Mouse (Mus musculus): ENCODE measurements around the gene Gys1. TPM values are rescaled to one million over a fixed set of nuclear protein-coding genes. Genes with fewer than 3 reads are reported as not detected.

Gene Gys1
- polyA plus RNA-seq, 1 experiment = 9.5 TPM

DNA sequence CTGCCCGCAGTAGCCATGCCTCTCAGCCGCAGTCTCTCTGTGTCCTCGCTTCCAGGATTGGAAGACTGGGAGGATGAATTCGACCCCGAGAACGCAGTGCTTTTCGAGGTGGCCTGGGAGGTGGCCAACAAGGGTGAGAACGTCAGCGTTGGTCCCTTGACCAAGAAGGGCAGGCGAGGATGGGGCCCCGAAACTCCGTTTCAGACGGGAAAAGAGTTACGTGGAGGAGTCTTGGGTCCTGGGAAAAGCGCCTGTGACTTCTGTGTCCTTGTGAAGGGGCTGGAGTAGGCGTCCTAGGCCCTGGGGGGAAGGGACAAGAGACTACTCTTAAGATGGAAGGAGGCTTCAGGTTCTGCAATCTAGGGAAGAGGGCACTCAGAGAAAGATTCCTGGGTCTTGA, 394 bp downstream of the Gys1 start:
- TF ChIP-seq CTCF (IDR thresholded peaks at IDR 0.05; ENCODE audit: extremely low read depth, insufficient read length, insufficient replicate concordance, low read depth, low read length) = no peak
- TF ChIP-seq POLR2A (IDR thresholded peaks at IDR 0.05; ENCODE audit: low read depth, low read length) = no peak; the same call in 1 of the 2 replicates
- 0 out of 2 replicates have a peak, but pooled peaks cover 2% of the 10 kb centered on the region for H3K36me3 ChIP-seq (ENCODE audit: control insufficient read depth, insufficient read depth, low read length)
- peak overlapping the region; percentile 80 for H3K4me3 ChIP-seq (ENCODE audit: low read depth, low read length)
- H3K4me1 ChIP-seq (ENCODE audit: control insufficient read depth, insufficient read depth, insufficient read length, low read length) = peaks cover 19% of the 10 kb centered on the region
- no peaks in the 10 kb centered on the region for H3K27me3 ChIP-seq (ENCODE audit: control insufficient read depth, insufficient read depth, low read length)
- WGBS = 1% methylated on average over 16 of the region's 16 CpGs
- H3K27ac ChIP-seq (ENCODE audit: insufficient read depth, low read depth, low read length) = peak overlapping the region; percentile 51

DNA sequence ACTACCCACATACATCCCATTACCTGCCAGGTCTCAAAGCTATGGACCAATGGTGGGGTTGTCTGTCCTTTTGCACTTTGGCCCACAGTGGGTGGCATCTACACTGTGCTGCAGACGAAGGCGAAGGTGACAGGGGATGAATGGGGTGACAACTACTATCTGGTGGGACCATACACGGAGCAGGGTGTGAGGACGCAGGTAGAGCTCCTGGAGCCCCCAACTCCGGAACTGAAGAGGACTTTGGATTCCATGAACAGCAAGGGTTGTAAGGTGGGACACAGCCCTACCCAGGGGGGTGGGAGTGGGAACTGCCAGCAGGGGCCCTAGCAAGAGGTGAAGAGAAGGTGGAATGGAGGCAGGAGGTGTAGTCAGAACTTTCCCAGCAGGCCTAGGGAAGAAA, 1.8 kb downstream of the Gys1 start:
- Histone ChIP-seq H3K27ac (ENCODE audit: insufficient read depth, low read depth, low read length) (no peak overlapping the region), H3K4me1 (ENCODE audit: control insufficient read depth, insufficient read depth, insufficient read length, low read length) (peaks cover 15% of the 10 kb centered on the region), H3K36me3 (ENCODE audit: control insufficient read depth, insufficient read depth, low read length) (peaks cover 5% of the 10 kb centered on the region; the same call in 1 of the 2 replicates), H3K27me3 (ENCODE audit: control insufficient read depth, insufficient read depth, low read length) (no peaks in the 10 kb centered on the region), H3K4me3 (ENCODE audit: low read depth, low read length) (no peak overlapping the region)
- no peak for TF ChIP-seq CTCF (IDR thresholded peaks at IDR 0.05; ENCODE audit: extremely low read depth, insufficient read length, insufficient replicate concordance, low read depth, low read length)
- no peak for TF ChIP-seq POLR2A (IDR thresholded peaks at IDR 0.05; ENCODE audit: low read depth, low read length)
- 96% methylated on average over 5 of the region's 5 CpGs for WGBS

DNA sequence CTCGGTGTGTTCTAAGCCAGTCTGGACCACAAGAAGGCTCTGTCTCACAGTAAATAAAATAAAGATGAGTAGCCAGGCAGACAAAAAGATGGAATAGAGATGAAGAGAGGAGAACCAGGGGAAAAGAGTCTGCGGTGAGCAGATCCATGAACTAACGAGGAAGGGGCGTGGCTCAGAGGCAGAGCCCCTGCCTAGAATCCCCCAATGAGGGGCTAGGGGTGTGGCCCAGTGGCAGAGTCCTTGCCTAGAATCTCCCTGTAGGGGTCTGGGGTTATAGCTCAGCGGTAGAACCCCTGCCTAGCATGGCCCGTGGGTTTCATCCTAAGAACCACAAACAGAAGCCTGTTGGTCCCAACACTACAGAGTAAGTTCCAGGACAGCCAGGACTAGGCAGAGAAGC, 2.4 kb downstream of the Gys1 start:
- H3K27me3 ChIP-seq (ENCODE audit: control insufficient read depth, insufficient read depth, low read length) = no peaks in the 10 kb centered on the region
- H3K4me3 ChIP-seq (ENCODE audit: low read depth, low read length) = no peak overlapping the region
- no peak overlapping the region for H3K27ac ChIP-seq (ENCODE audit: insufficient read depth, low read depth, low read length)
- peaks cover 7% of the 10 kb centered on the region; the same call in 1 of the 2 replicates for H3K36me3 ChIP-seq (ENCODE audit: control insufficient read depth, insufficient read depth, low read length)
- 86% methylated on average over 6 of the region's 6 CpGs for WGBS
- TF ChIP-seq CTCF (IDR thresholded peaks at IDR 0.05; ENCODE audit: extremely low read depth, insufficient read length, insufficient replicate concordance, low read depth, low read length) = no peak
- no peak for TF ChIP-seq POLR2A (IDR thresholded peaks at IDR 0.05; ENCODE audit: low read depth, low read length)
- H3K4me1 ChIP-seq (ENCODE audit: control insufficient read depth, insufficient read depth, insufficient read length, low read length) = peaks cover 15% of the 10 kb centered on the region

DNA sequence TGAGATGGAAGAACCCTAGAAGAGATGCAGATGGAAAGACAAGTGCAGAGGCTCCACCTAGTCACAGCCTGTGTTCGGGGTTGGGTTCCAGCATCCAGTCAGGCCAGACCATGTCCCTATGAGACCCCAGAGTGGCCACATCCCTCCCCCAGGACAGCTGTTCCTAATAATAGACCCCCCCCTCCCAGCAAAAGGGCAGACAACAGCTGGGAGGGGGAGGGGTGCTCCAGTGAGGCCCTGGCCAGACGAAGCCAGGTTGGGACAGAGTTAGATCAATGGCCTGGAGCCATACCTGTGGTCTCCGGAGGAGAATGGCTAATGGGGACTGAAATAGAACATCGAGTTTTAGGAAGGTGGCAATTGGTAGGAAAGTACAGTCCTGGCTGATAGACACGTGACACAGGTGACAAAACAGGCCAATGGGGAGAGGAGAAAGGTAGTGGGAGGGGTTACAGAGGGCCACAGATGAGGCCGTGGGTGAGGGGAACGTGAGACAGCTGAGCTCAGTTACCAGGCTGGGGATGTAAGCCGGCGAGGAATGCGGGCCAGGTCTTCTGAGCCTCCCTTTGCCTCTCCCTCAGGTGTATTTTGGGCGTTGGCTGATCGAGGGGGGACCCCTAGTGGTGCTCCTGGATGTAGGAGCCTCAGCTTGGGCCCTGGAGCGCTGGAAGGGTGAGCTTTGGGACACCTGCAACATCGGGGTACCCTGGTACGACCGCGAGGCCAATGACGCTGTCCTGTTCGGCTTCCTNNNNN, 3.1 kb downstream of the Gys1 start, which contains the start of gene Ruvbl2:
Gene Ruvbl2, minus strand, starts transcription at position 576 of the 756 bp plus-strand sequence.
- Histone ChIP-seq H3K36me3 (ENCODE audit: control insufficient read depth, insufficient read depth, low read length) (peaks cover 8% of the 10 kb centered on the region), H3K27ac (ENCODE audit: insufficient read depth, low read depth, low read length) (no peak within 1 kb of the TSS), H3K4me3 (ENCODE audit: low read depth, low read length) (peak within 1 kb of the TSS; percentile 11; the same call in 1 of the 2 replicates), H3K27me3 (ENCODE audit: control insufficient read depth, insufficient read depth, low read length) (no peaks in the 10 kb centered on the region), H3K4me1 (ENCODE audit: control insufficient read depth, insufficient read depth, insufficient read length, low read length) (peaks cover 15% of the 10 kb centered on the region)
- TF ChIP-seq CTCF (IDR thresholded peaks at IDR 0.05; ENCODE audit: extremely low read depth, insufficient read length, insufficient replicate concordance, low read depth, low read length) (peak; percentile 36; the same call in 1 of the 2 replicates), POLR2A (IDR thresholded peaks at IDR 0.05; ENCODE audit: low read depth, low read length) (no peak)
- 39% methylated on average over 19 of the region's 19 CpGs for WGBS

DNA sequence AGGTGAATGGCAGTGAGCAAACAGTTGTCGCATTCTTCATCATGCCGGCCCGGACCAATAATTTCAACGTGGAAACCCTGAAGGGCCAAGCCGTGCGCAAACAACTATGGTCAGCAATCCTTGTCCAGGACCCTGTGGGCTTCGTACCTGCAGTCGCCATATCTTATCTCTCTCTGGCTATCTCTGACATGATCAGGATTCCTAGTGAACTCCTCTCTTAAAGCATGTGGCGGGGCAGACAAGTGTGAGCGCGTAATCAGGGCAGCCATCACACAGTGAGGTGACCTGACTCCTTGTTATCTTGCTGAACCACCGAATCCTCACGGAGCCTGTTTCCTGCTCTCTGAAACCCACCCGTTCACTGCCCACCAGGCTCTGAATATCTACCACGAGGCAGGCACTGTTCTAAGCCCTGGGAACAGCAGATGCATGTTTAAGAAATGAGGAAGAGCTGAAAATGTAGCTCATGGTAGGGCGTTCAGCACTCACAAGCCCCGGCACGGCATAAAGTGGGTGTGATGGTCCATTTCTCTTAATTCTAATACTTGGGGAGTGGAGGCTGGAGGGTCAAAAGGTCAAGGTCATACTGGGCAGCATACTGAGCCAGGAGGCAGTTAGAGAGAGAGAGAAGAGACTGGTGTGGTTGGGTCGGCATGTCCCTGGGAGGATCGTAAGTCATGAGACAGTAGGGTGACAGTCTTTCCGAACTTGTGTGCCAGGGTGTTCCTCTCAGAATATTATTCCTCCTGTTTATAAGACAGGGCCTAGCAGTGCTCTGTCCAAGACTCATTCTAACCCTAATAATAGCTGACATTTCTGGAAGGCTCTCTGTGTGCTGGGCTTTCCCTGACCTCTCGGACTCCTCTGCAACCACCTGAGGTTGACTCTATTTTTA, 9.1 kb downstream of the Gys1 start:
- Histone ChIP-seq H3K4me1 (ENCODE audit: control insufficient read depth, insufficient read depth, insufficient read length, low read length) (no peaks in the 10 kb centered on the region), H3K36me3 (ENCODE audit: control insufficient read depth, insufficient read depth, low read length) (peaks cover 10% of the 10 kb centered on the region), H3K27me3 (ENCODE audit: control insufficient read depth, insufficient read depth, low read length) (no peaks in the 10 kb centered on the region), H3K4me3 (ENCODE audit: low read depth, low read length) (no peak overlapping the region), H3K27ac (ENCODE audit: insufficient read depth, low read depth, low read length) (no peak overlapping the region)
- TF ChIP-seq CTCF (IDR thresholded peaks at IDR 0.05; ENCODE audit: extremely low read depth, insufficient read length, insufficient replicate concordance, low read depth, low read length) (no peak), POLR2A (IDR thresholded peaks at IDR 0.05; ENCODE audit: low read depth, low read length) (no peak)
- WGBS = 84% methylated on average over 22 of the region's 22 CpGs

DNA sequence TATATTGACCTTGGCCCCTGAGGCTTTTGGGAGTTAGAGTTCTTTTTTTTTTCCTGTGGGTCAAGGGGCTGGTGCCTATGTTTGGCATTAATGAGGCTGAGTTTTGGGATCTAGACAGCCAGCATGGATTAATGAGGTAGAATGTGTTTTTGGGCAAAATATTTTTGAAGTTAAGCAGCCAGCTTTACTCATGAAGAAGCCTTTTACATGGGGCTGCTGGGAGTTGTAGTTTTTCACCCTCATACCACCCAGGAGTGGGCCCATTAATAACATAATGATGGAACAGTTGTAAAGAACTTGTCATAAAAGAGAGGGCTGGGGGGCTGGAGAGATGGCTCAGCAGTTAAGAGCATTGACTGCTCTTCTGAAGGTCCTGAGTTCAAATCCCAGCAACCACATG, 11.9 kb downstream of the Gys1 start:
- Histone ChIP-seq H3K4me3 (ENCODE audit: low read depth, low read length) (no peak overlapping the region), H3K4me1 (ENCODE audit: control insufficient read depth, insufficient read depth, insufficient read length, low read length) (no peaks in the 10 kb centered on the region), H3K27me3 (ENCODE audit: control insufficient read depth, insufficient read depth, low read length) (no peaks in the 10 kb centered on the region), H3K36me3 (ENCODE audit: control insufficient read depth, insufficient read depth, low read length) (peaks cover 4% of the 10 kb centered on the region), H3K27ac (ENCODE audit: insufficient read depth, low read depth, low read length) (no peak overlapping the region)
- no peak for TF ChIP-seq POLR2A (IDR thresholded peaks at IDR 0.05; ENCODE audit: low read depth, low read length)
- TF ChIP-seq CTCF (IDR thresholded peaks at IDR 0.05; ENCODE audit: extremely low read depth, insufficient read length, insufficient replicate concordance, low read depth, low read length) = no peak
